Mouse (Mus musculus): ENCODE results near the gene Atp8a2. TPM values are rescaled to one million over a fixed set of nuclear protein-coding genes. Genes with fewer than 3 reads are reported as not detected.

Atp8a2 gene
- polyA plus RNA-seq, 1 experiment, result 15.3 TPM

GRCm38 (mm10) chr14:59883517-59884069 lies 313.4 kb downstream of the Atp8a2 start:
- Histone ChIP-seq H3K4me1 (ENCODE audit: control insufficient read depth, insufficient read depth, low read length) (peaks cover 2% of the 10 kb centered on the region; the same call in 1 of the 2 replicates), H3K27ac (ENCODE audit: insufficient read depth, low read length) (no peak overlapping the region), H3K4me3 (ENCODE audit: insufficient read depth, low read length) (no peak overlapping the region)
- TF ChIP-seq POLR2A (IDR thresholded peaks at IDR 0.05; ENCODE audit: extremely low read depth, insufficient read depth, low read length) (no peak), CTCF (IDR thresholded peaks at IDR 0.05; ENCODE audit: extremely low read depth, insufficient read depth, low read length) (no peak)

- Histone ChIP-seq H3K4me1 (ENCODE audit: control insufficient read depth, insufficient read depth, low read length) (0 out of 2 replicates have a peak, but pooled peaks cover 2% of the 10 kb centered on the region), H3K27ac (ENCODE audit: insufficient read depth, low read length) (no peak overlapping the region), H3K4me3 (ENCODE audit: insufficient read depth, low read length) (no peak overlapping the region)
- no peak for TF ChIP-seq CTCF (IDR thresholded peaks at IDR 0.05; ENCODE audit: extremely low read depth, insufficient read depth, low read length)
- TF ChIP-seq POLR2A (IDR thresholded peaks at IDR 0.05; ENCODE audit: extremely low read depth, insufficient read depth, low read length), result no peak
These were observed 316.1 kb downstream of the Atp8a2 start for GRCm38 (mm10) chr14:59880829-59881228.

GRCm38 (mm10) chr14:59878248-59878647 lies 318.7 kb downstream of the Atp8a2 start:
- Histone ChIP-seq H3K4me1 (ENCODE audit: control insufficient read depth, insufficient read depth, low read length) (no peaks in the 10 kb centered on the region), H3K27ac (ENCODE audit: insufficient read depth, low read length) (no peak overlapping the region), H3K4me3 (ENCODE audit: insufficient read depth, low read length) (no peak overlapping the region)
- TF ChIP-seq POLR2A (IDR thresholded peaks at IDR 0.05; ENCODE audit: extremely low read depth, insufficient read depth, low read length), result no peak

GRCm38 (mm10) chr14:59876525-59876924 lies 320.5 kb downstream of the Atp8a2 start:
- H3K27ac ChIP-seq (ENCODE audit: insufficient read depth, low read length), result no peak overlapping the region
- TF ChIP-seq POLR2A (IDR thresholded peaks at IDR 0.05; ENCODE audit: extremely low read depth, insufficient read depth, low read length) (no peak), CTCF (IDR thresholded peaks at IDR 0.05; ENCODE audit: extremely low read depth, insufficient read depth, low read length) (no peak)
- no peaks in the 10 kb centered on the region for H3K4me1 ChIP-seq (ENCODE audit: control insufficient read depth, insufficient read depth, low read length)
- H3K4me3 ChIP-seq (ENCODE audit: insufficient read depth, low read length), result no peak overlapping the region

GRCm38 (mm10) chr14:59868369-59868768 lies 328.6 kb downstream of the Atp8a2 start:
- no peak overlapping the region for H3K4me3 ChIP-seq (ENCODE audit: insufficient read depth, low read length)
- no peak for TF ChIP-seq POLR2A (IDR thresholded peaks at IDR 0.05; ENCODE audit: extremely low read depth, insufficient read depth, low read length)
- no peak for TF ChIP-seq CTCF (IDR thresholded peaks at IDR 0.05; ENCODE audit: extremely low read depth, insufficient read depth, low read length)
- H3K27ac ChIP-seq (ENCODE audit: insufficient read depth, low read length), result no peak overlapping the region
- H3K4me1 ChIP-seq (ENCODE audit: control insufficient read depth, insufficient read depth, low read length), result peaks cover 2% of the 10 kb centered on the region; the same call in 1 of the 2 replicates

GRCm38 (mm10) chr14:59867749-59868148 lies 329.2 kb downstream of the Atp8a2 start:
- no peak for TF ChIP-seq POLR2A (IDR thresholded peaks at IDR 0.05; ENCODE audit: extremely low read depth, insufficient read depth, low read length)
- no peak for TF ChIP-seq CTCF (IDR thresholded peaks at IDR 0.05; ENCODE audit: extremely low read depth, insufficient read depth, low read length)
- H3K4me3 ChIP-seq (ENCODE audit: insufficient read depth, low read length), result no peak overlapping the region
- peaks cover 2% of the 10 kb centered on the region; the same call in 1 of the 2 replicates for H3K4me1 ChIP-seq (ENCODE audit: control insufficient read depth, insufficient read depth, low read length)
- no peak overlapping the region for H3K27ac ChIP-seq (ENCODE audit: insufficient read depth, low read length)

- Histone ChIP-seq H3K4me3 (ENCODE audit: insufficient read depth, low read length) (no peak overlapping the region), H3K4me1 (ENCODE audit: control insufficient read depth, insufficient read depth, low read length) (peaks cover 2% of the 10 kb centered on the region; the same call in 1 of the 2 replicates), H3K27ac (ENCODE audit: insufficient read depth, low read length) (no peak overlapping the region)
- TF ChIP-seq POLR2A (IDR thresholded peaks at IDR 0.05; ENCODE audit: extremely low read depth, insufficient read depth, low read length) (no peak), CTCF (IDR thresholded peaks at IDR 0.05; ENCODE audit: extremely low read depth, insufficient read depth, low read length) (no peak)
These were observed 331.0 kb downstream of the Atp8a2 start for GRCm38 (mm10) chr14:59866001-59866400.

GRCm38 (mm10) chr14:59862351-59862750 lies 334.6 kb downstream of the Atp8a2 start:
- TF ChIP-seq POLR2A (IDR thresholded peaks at IDR 0.05; ENCODE audit: extremely low read depth, insufficient read depth, low read length) (no peak), CTCF (IDR thresholded peaks at IDR 0.05; ENCODE audit: extremely low read depth, insufficient read depth, low read length) (no peak)
- no peak overlapping the region for H3K27ac ChIP-seq (ENCODE audit: insufficient read depth, low read length)
- H3K4me1 ChIP-seq (ENCODE audit: control insufficient read depth, insufficient read depth, low read length), result no peaks in the 10 kb centered on the region
- no peak overlapping the region for H3K4me3 ChIP-seq (ENCODE audit: insufficient read depth, low read length)

- TF ChIP-seq CTCF (IDR thresholded peaks at IDR 0.05; ENCODE audit: extremely low read depth, insufficient read depth, low read length), result no peak
- no peak for TF ChIP-seq POLR2A (IDR thresholded peaks at IDR 0.05; ENCODE audit: extremely low read depth, insufficient read depth, low read length)
- Histone ChIP-seq H3K4me1 (ENCODE audit: control insufficient read depth, insufficient read depth, low read length) (no peaks in the 10 kb centered on the region), H3K4me3 (ENCODE audit: insufficient read depth, low read length) (no peak overlapping the region), H3K27ac (ENCODE audit: insufficient read depth, low read length) (no peak overlapping the region)
These were observed 337.1 kb downstream of the Atp8a2 start for GRCm38 (mm10) chr14:59859830-59860229.

GRCm38 (mm10) chr14:59858501-59859225 lies 338.3 kb downstream of the Atp8a2 start:
- Histone ChIP-seq H3K4me3 (ENCODE audit: insufficient read depth, low read length) (no peak overlapping the region), H3K27ac (ENCODE audit: insufficient read depth, low read length) (no peak overlapping the region), H3K4me1 (ENCODE audit: control insufficient read depth, insufficient read depth, low read length) (no peaks in the 10 kb centered on the region)
- TF ChIP-seq POLR2A (IDR thresholded peaks at IDR 0.05; ENCODE audit: extremely low read depth, insufficient read depth, low read length), result no peak
- no peak for TF ChIP-seq CTCF (IDR thresholded peaks at IDR 0.05; ENCODE audit: extremely low read depth, insufficient read depth, low read length)
